Mouse (Mus musculus) MEL (cell line): ENCODE data around the gene Plekhh3. TPM values are rescaled to one million over a fixed set of nuclear protein-coding genes. Genes with fewer than 3 reads are reported as not detected.

Source experiments
- DNase-seq: peaks from one replicate; pipeline ENCODE4 v3.0.0; 2011; ENCODE audit warnings: low read depth, low spot score
- H3K27ac ChIP-seq: 2 replicates; pipeline ENCODE4 v1.5.1; 2012; ENCODE audit warnings: low read depth, mild to moderate bottlenecking, control low read depth, low read length, moderate library complexity; ENCODE audit not compliant: control insufficient read depth
- H3K27me3 ChIP-seq, 2 experiments: fragments of 150-350 bp in 1 of 2; sonication (generic) in 1 of 2; 2 replicates each; pipeline ENCODE4 v1.6.1; 2012; ENCODE audit warnings: low read length in 2 of 2, mild to moderate bottlenecking in 2 of 2, improper control_type of control experiment in 1 of 2, moderate library complexity in 1 of 2; ENCODE audit not compliant: insufficient read depth in 2 of 2, control insufficient read depth in 1 of 2
- H3K36me3 ChIP-seq, 2 experiments: 2 replicates each; pipeline ENCODE4 v1.6.1; 2012 to 2014; ENCODE audit warnings: low read length in 2 of 2, improper control_type of control experiment in 1 of 2, inconsistent platforms in 1 of 2, mild to moderate bottlenecking in 1 of 2; ENCODE audit not compliant: insufficient read depth in 2 of 2, control insufficient read depth in 1 of 2
- H3K4me1 ChIP-seq, 2 experiments: fragments of 150-350 bp in 1 of 2; sonication (generic) in 1 of 2; 2 replicates each; pipeline ENCODE4 v1.6.1; 2012; ENCODE audit warnings: low read length in 2 of 2, improper control_type of control experiment in 1 of 2, mild to moderate bottlenecking in 1 of 2; ENCODE audit not compliant: insufficient read depth in 2 of 2, control insufficient read depth in 1 of 2
- H3K4me3 ChIP-seq, 2 experiments: fragments of 150-350 bp in 1 of 2; sonication (generic) in 1 of 2; 2 replicates each; pipeline ENCODE4 v1.5.1; 2012; ENCODE audit warnings: low read depth in 2 of 2, low read length in 2 of 2, mild to moderate bottlenecking in 2 of 2, moderate library complexity in 2 of 2, control low read depth in 1 of 2, improper control_type of control experiment in 1 of 2; ENCODE audit not compliant: control insufficient read depth in 1 of 2, insufficient read depth in 1 of 2
- H3K79me2 ChIP-seq: 2 replicates; pipeline ENCODE4 v1.6.1; 2012; ENCODE audit warnings: mild to moderate bottlenecking, low read length, moderate library complexity; ENCODE audit not compliant: control insufficient read depth, poor library complexity, insufficient read depth
- H3K9ac ChIP-seq: 2 replicates; pipeline ENCODE4 v1.6.1; 2012; ENCODE audit warnings: low read depth, mild to moderate bottlenecking, control low read depth, low read length, moderate library complexity; ENCODE audit not compliant: control insufficient read depth, poor library complexity, severe bottlenecking
- H3K9me3 ChIP-seq: fragments of 150-350 bp; sonication (generic); replicated peaks from 2 replicates; pipeline ENCODE4 v1.6.1; 2012; ENCODE audit warnings: mild to moderate bottlenecking, low read length, improper control_type of control experiment, moderate library complexity; ENCODE audit not compliant: insufficient read depth
- CHD1 ChIP-seq: IDR thresholded peaks from 2 replicates; pipeline ENCODE4 v1.6.1; 2012; ENCODE audit warnings: low read depth, mild to moderate bottlenecking, inconsistent platforms, low read length, improper control_type of control experiment
- CHD2 ChIP-seq: IDR thresholded peaks from 2 replicates; pipeline ENCODE4 v1.6.1; 2011; ENCODE audit warnings: low read length, improper control_type of control experiment
- E2F4 ChIP-seq: IDR thresholded peaks from 2 replicates; pipeline ENCODE4 v1.6.1; 2011; ENCODE audit warnings: low read depth, low read length, improper control_type of control experiment, borderline replicate concordance
- ELF1 ChIP-seq: IDR thresholded peaks from 2 replicates; pipeline ENCODE4 v1.6.1; 2014; ENCODE audit warnings: low read depth, mild to moderate bottlenecking, inconsistent platforms, low read length, improper control_type of control experiment, moderate library complexity
- GABPA ChIP-seq: IDR thresholded peaks from 2 replicates; pipeline ENCODE4 v1.6.1; 2012; ENCODE audit warnings: low read depth, mild to moderate bottlenecking, inconsistent platforms, low read length, improper control_type of control experiment, moderate library complexity
- MAX ChIP-seq: IDR thresholded peaks from 2 replicates; pipeline ENCODE4 v1.6.1; 2011; ENCODE audit warnings: low read length, improper control_type of control experiment
- MAZ ChIP-seq: IDR thresholded peaks from 2 replicates; pipeline ENCODE4 v1.6.1; 2012; ENCODE audit warnings: low read depth, mild to moderate bottlenecking, inconsistent platforms, low read length, improper control_type of control experiment
- MXI1 ChIP-seq: IDR thresholded peaks from 2 replicates; pipeline ENCODE4 v1.6.1; 2011; ENCODE audit warnings: mild to moderate bottlenecking, low read depth, low read length, improper control_type of control experiment
- RCOR1 ChIP-seq: IDR thresholded peaks from 2 replicates; pipeline ENCODE4 v1.6.1; 2012; ENCODE audit warnings: low read depth, mild to moderate bottlenecking, inconsistent platforms, low read length, improper control_type of control experiment
- SMC3 ChIP-seq: IDR thresholded peaks from 2 replicates; pipeline ENCODE4 v1.6.1; 2011; ENCODE audit warnings: low read depth, low read length, improper control_type of control experiment
- TBP ChIP-seq: IDR thresholded peaks from 2 replicates; pipeline ENCODE4 v1.8.0; 2011; ENCODE audit warnings: low read depth, low read length, improper control_type of control experiment
- UBTF ChIP-seq: IDR thresholded peaks from 2 replicates; pipeline ENCODE4 v1.6.1; 2012; ENCODE audit warnings: low read depth, mild to moderate bottlenecking, inconsistent platforms, low read length, improper control_type of control experiment, moderate library complexity, borderline replicate concordance; ENCODE audit not compliant: insufficient read depth
- USF2 ChIP-seq, 2 experiments: IDR thresholded peaks; 2 replicates each; pipeline ENCODE4 v1.6.1; 2011 to 2012; ENCODE audit warnings: improper control_type of control experiment in 2 of 2, low read length in 2 of 2, borderline replicate concordance in 1 of 2, inconsistent platforms in 1 of 2, low read depth in 1 of 2, mild to moderate bottlenecking in 1 of 2; ENCODE audit not compliant: insufficient read depth in 1 of 2
- ZNF384 ChIP-seq: IDR thresholded peaks from 2 replicates; pipeline ENCODE4 v1.6.1; 2012; ENCODE audit warnings: low read depth, mild to moderate bottlenecking, inconsistent platforms, low read length, improper control_type of control experiment
- polyA plus RNA-seq, 2 experiments: library from polyadenylated mRNA; stranded (reverse) in 1 of 2; unstranded in 1 of 2; fragments of >175 nt in 1 of 2; fragments of >200 nt in 1 of 2; gene quantifications; 2 replicates each; pipeline versions ENCODE4 v1.2.1 to v1.2.4; 2012; ENCODE audit warnings: low replicate concordance in 2 of 2, low read depth in 1 of 2; ENCODE audit not compliant: insufficient read length in 2 of 2, insufficient read depth in 1 of 2, missing spikeins in 1 of 2
- total RNA-seq: library from RNA; depleted of rRNA; stranded (reverse); fragments of 300-350 nt; gene quantifications from 2 replicates; pipeline ENCODE4 v1.2.3, GENCODE M21; 2012

Plekhh3 gene
- total and polyA plus RNA-seq, 3 experiments: 0.81 to 1.5 TPM; not detected in 1

GRCm38 (mm10) chr11:101167211-101167962, 3.8 kb downstream of the Plekhh3 start:
- Histone ChIP-seq H3K9ac (no peak overlapping the region), H3K79me2 (no peaks in the 10 kb centered on the region; the same call in 1 of the 2 replicates), H3K4me1 (peaks cover 0 to 13% of the 10 kb centered on the region in 2 experiments; a peak in 2 of 4 replicates), H3K4me3 (no peak overlapping the region), H3K27me3 (peaks cover 0 to 2% of the 10 kb centered on the region in 2 experiments; a peak in 2 of 4 replicates), H3K36me3 (peaks cover 0 to 2% of the 10 kb centered on the region in 2 experiments; a peak in 1 of 4 replicates), H3K27ac (no peak overlapping the region), H3K9me3 (no peaks in the 10 kb centered on the region)
- no peak for TF ChIP-seq RCOR1
- no peak for TF ChIP-seq MAZ
- no peak for TF ChIP-seq USF2 (IDR thresholded peaks at IDR 0.05; ENCODE audit: borderline replicate concordance in 1 of 2, insufficient read depth in 1 of 2, low read depth in 1 of 2, low read length in 2 of 2)
- no peak for TF ChIP-seq MXI1
- TF ChIP-seq TBP: no peak
- TF ChIP-seq E2F4: no peak
- TF ChIP-seq CHD1: no peak
- TF ChIP-seq ZNF384: no peak
- TF ChIP-seq ELF1: no peak
- TF ChIP-seq MAX: no peak
- no peak for TF ChIP-seq UBTF
- no peak for TF ChIP-seq CHD2
- no peak for TF ChIP-seq SMC3
- DNase-seq: no peak

- peaks cover 0 to 2% of the 10 kb centered on the region in 2 experiments; a peak in 2 of 4 replicates for H3K27me3 ChIP-seq
- no peak for TF ChIP-seq CHD1
- no peak for TF ChIP-seq GABPA
Observed at GRCm38 (mm10) chr11:101166357-101166756, 4.8 kb downstream of the Plekhh3 start.

More at GRCm38 (mm10) chr11:101166357-101166756, 4.8 kb downstream of the Plekhh3 start:
- no peaks in the 10 kb centered on the region for H3K9me3 ChIP-seq
- no peak overlapping the region for H3K9ac ChIP-seq
- DNase-seq: no peak
- H3K36me3 ChIP-seq: no peaks in the 10 kb centered on the region
- no peak overlapping the region for H3K27ac ChIP-seq
- peaks cover 0 to 9% of the 10 kb centered on the region in 2 experiments; a peak in 1 of 4 replicates for H3K4me1 ChIP-seq
- no peaks in the 10 kb centered on the region; the same call in 1 of the 2 replicates for H3K79me2 ChIP-seq
- H3K4me3 ChIP-seq: no peak overlapping the region
